Mouse (Mus musculus) bone marrow, adult 2 months (tissue): Measurements from ENCODE around the gene Gsk3b.

Experiments
- CTCF ChIP-seq: fragments of 200-500 bp; IDR thresholded peaks from 2 replicates; pipeline ENCODE4 v1.5.1; 2011; ENCODE audit warnings: low read length, control low read depth; ENCODE audit not compliant: control insufficient read depth, insufficient read depth
- POLR2A ChIP-seq: fragments of 200-500 bp; IDR thresholded peaks from 2 replicates; pipeline ENCODE4 v1.6.1; 2011; ENCODE audit warnings: low read depth, mild to moderate bottlenecking, control low read depth, low read length, borderline replicate concordance; ENCODE audit not compliant: control insufficient read depth

- TF ChIP-seq CTCF: no peak
- TF ChIP-seq POLR2A: no peak
These were observed 61.8 kb downstream of the Gsk3b start for GRCm38 (mm10) chr16:38150555-38150954.
